Mouse (Mus musculus) spleen, adult 2 months (tissue): ENCODE data around the gene Nelfb. TPM values are rescaled to one million over a fixed set of nuclear protein-coding genes. Genes with fewer than 3 reads are reported as not detected.

Experiments used
- DNase-seq, 2 experiments: peaks; one replicate each; pipeline versions ENCODE4 v3.0.0 to v3.0.0-alpha.2; 2012 to 2021; ENCODE audit warnings: low spot score in 2 of 2, low read depth in 1 of 2
- H3K27ac ChIP-seq: fragments of 200-500 bp; 2 replicates; pipeline ENCODE4 v1.5.1; 2012; ENCODE audit warnings: low read length, inconsistent platforms; ENCODE audit not compliant: insufficient read depth
- H3K27me3 ChIP-seq: fragments of 200-500 bp; 2 replicates; pipeline ENCODE4 v1.6.1; 2012; ENCODE audit warnings: mild to moderate bottlenecking, moderate library complexity, low read length, inconsistent platforms; ENCODE audit not compliant: control insufficient read depth, insufficient read depth
- H3K36me3 ChIP-seq: fragments of 200-500 bp; 2 replicates; pipeline ENCODE4 v1.6.1; 2012; ENCODE audit warnings: mild to moderate bottlenecking, low read length, inconsistent platforms; ENCODE audit not compliant: control insufficient read depth, insufficient read depth
- H3K4me1 ChIP-seq: fragments of 200-500 bp; 2 replicates; pipeline ENCODE4 v1.6.1; 2011; ENCODE audit warnings: inconsistent platforms; ENCODE audit not compliant: control insufficient read depth, insufficient read depth, insufficient read length
- H3K4me3 ChIP-seq: fragments of 200-500 bp; 2 replicates; pipeline ENCODE4 v1.5.1; 2011; ENCODE audit warnings: mild to moderate bottlenecking, inconsistent platforms; ENCODE audit not compliant: insufficient read depth, insufficient read length; ENCODE audit errors: extremely low read depth
- CTCF ChIP-seq: fragments of 200-500 bp; IDR thresholded peaks from 2 replicates; pipeline ENCODE4 v1.5.1; 2011; ENCODE audit warnings: mild to moderate bottlenecking, inconsistent platforms; ENCODE audit not compliant: insufficient read depth, insufficient read length, insufficient replicate concordance; ENCODE audit errors: extremely low read depth
- POLR2A ChIP-seq: fragments of 200-500 bp; IDR thresholded peaks from 2 replicates; pipeline ENCODE4 v1.6.1; 2011; ENCODE audit warnings: low read depth, low read length, inconsistent platforms
- WGBS: fragments of 180-500 bp; shearing (Covaris S2); methylation state at CpG from one replicate; pipeline ENCODE4 v1.1.7; 2018; 5-methylcytosine and 5-hydroxymethylcytosine counted together
- polyA plus RNA-seq: library from polyadenylated mRNA; depleted of rRNA; stranded (reverse); fragments of >200 nt; gene quantifications from 2 replicates; pipeline ENCODE4 v1.2.3, GENCODE M21; 2012

Gene Nelfb
- polyA plus RNA-seq, 1 experiment = 68.1 TPM

GRCm38 (mm10) chr2:25182664-25183063 is 28.6 kb downstream of the Nelfb start:
- Histone ChIP-seq H3K4me1 (peaks cover 18% of the 10 kb centered on the region), H3K36me3 (no peaks in the 10 kb centered on the region), H3K27me3 (peaks cover 3% of the 10 kb centered on the region; the same call in 1 of the 2 replicates), H3K27ac (no peak overlapping the region), H3K4me3 (no peak overlapping the region)
- 16% methylated on average over 6 of the region's 6 CpGs for WGBS
- no peak for TF ChIP-seq CTCF
- no peak for DNase-seq

- Histone ChIP-seq H3K4me3 (peak overlapping the region; percentile 54; the same call in 1 of the 2 replicates), H3K27me3 (peaks cover 3% of the 10 kb centered on the region; the same call in 1 of the 2 replicates), H3K4me1 (peaks cover 18% of the 10 kb centered on the region), H3K36me3 (no peaks in the 10 kb centered on the region), H3K27ac (no peak overlapping the region; the same call in 1 of the 2 replicates)
- no peak for TF ChIP-seq CTCF
- no peak for TF ChIP-seq POLR2A
- DNase-seq = no peak
- 7% methylated on average over 17 of the region's 17 CpGs for WGBS
These were observed 29.3 kb downstream of the Nelfb start for GRCm38 (mm10) chr2:25181891-25182397.

GRCm38 (mm10) chr2:25180973-25181890 is 30.1 kb downstream of the Nelfb start:
- H3K36me3 ChIP-seq = no peaks in the 10 kb centered on the region
- H3K4me1 ChIP-seq = peaks cover 17% of the 10 kb centered on the region
- H3K27me3 ChIP-seq = peaks cover 3% of the 10 kb centered on the region; the same call in 1 of the 2 replicates
- WGBS = under 1% methylated on average over 100 of the region's 100 CpGs
- peak overlapping the region; percentile 42 for H3K27ac ChIP-seq
- peak in 1 of 2 experiments; percentile 52 for DNase-seq
- H3K4me3 ChIP-seq = peak overlapping the region; percentile 54
- TF ChIP-seq POLR2A (no peak), CTCF (no peak)

- Histone ChIP-seq H3K36me3 (no peaks in the 10 kb centered on the region), H3K4me3 (peak within 1 kb of the TSS; percentile 54), H3K27ac (peak within 1 kb of the TSS; percentile 42), H3K27me3 (no peaks in the 10 kb centered on the region), H3K4me1 (peaks cover 15% of the 10 kb centered on the region)
- under 1% methylated on average over 35 of the region's 35 CpGs for WGBS
- TF ChIP-seq CTCF (no peak), POLR2A (peak; percentile 64)
- peak; percentile 77 to 93 for DNase-seq
These were observed 30.8 kb downstream of the Nelfb start, which contains the start of gene Nrarp for GRCm38 (mm10) chr2:25180478-25180903. TSS of gene Nrarp (plus strand) at chr2:25180758.

GRCm38 (mm10) chr2:25179566-25180217 is 31.6 kb downstream of the Nelfb start:
- DNase-seq = no peak
- TF ChIP-seq POLR2A = no peak
- no peak for TF ChIP-seq CTCF
- H3K36me3 ChIP-seq = no peaks in the 10 kb centered on the region
- no peak overlapping the region for H3K4me3 ChIP-seq
- no peaks in the 10 kb centered on the region for H3K27me3 ChIP-seq
- 74% methylated on average over 15 of the region's 15 CpGs for WGBS
- peaks cover 15% of the 10 kb centered on the region; the same call in 1 of the 2 replicates for H3K4me1 ChIP-seq
- no peak overlapping the region for H3K27ac ChIP-seq

GRCm38 (mm10) chr2:25178285-25178972 is 32.9 kb downstream of the Nelfb start:
- WGBS = 77% methylated on average over 10 of the region's 10 CpGs
- TF ChIP-seq POLR2A = no peak
- TF ChIP-seq CTCF = no peak
- Histone ChIP-seq H3K27me3 (no peaks in the 10 kb centered on the region), H3K36me3 (no peaks in the 10 kb centered on the region), H3K27ac (no peak overlapping the region), H3K4me1 (peaks cover 11% of the 10 kb centered on the region; the same call in 1 of the 2 replicates), H3K4me3 (no peak overlapping the region)
- DNase-seq = no peak
